Comparison of ENCODE assay signal across 19 mouse cellular contexts in the genomic region with DNA sequence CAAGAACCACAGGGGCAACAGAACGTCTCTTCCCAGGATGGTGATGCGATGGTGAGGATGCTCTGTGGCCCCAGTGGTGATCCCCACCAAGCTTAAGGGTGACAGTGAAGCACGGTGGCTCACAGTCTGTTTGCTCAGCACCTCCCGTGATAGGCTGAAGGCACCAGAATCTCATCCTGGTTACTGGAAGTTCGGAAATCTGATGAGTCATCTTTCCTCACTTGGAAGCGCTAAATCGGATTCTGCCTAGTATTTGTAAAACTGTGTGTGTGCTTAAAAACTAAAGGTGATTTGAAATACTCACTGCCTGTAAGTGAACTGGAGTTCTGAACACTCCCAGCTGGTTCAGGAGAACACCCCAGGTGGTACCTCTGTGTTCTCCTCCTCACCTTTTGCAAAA.
"Had no signal": no experiment of that assay in that cellular context is flagged by ENCODE, and none has a peak within 500 bp of the region (broad histone marks: within the 10 kb centered on the region; RNA-seq: fewer than 3 reads in every experiment).

No protein-coding gene starts in this region.

- H3K4me3 ChIP-seq: kidney, embryonic 15.5 days; left cerebral cortex, adult 2 months; liver, embryonic 13.5 days; midbrain, embryonic 13.5 days; neural tube, embryonic 12.5 days; neural tube, embryonic 15.5 days; stomach, embryonic 15.5 days had no signal

- H3K4me2 ChIP-seq: kidney, embryonic 15.5 days; liver, embryonic 13.5 days; lung, embryonic 14.5 days; midbrain, embryonic 13.5 days; neural tube, embryonic 12.5 days; neural tube, embryonic 15.5 days; stomach, embryonic 15.5 days had no signal

- ATAC-seq: intestine, postnatal 0 days; lung, postnatal 0 days; midbrain, embryonic 13.5 days had no signal

- H3K27me3 ChIP-seq: kidney, embryonic 15.5 days; midbrain, embryonic 13.5 days; neural tube, embryonic 12.5 days; neural tube, embryonic 15.5 days; stomach, embryonic 15.5 days had no signal

- H3K36me3 ChIP-seq: kidney, embryonic 15.5 days; liver, embryonic 13.5 days; midbrain, embryonic 13.5 days; neural tube, embryonic 12.5 days; neural tube, embryonic 15.5 days; stomach, embryonic 15.5 days had no signal

- H3K27ac ChIP-seq: kidney, embryonic 15.5 days; left cerebral cortex, adult 2 months; liver, embryonic 13.5 days; macrophage; midbrain, embryonic 13.5 days; neural tube, embryonic 12.5 days; neural tube, embryonic 15.5 days; stomach, embryonic 15.5 days had no signal

- H3K9ac ChIP-seq: kidney, embryonic 15.5 days; liver, embryonic 13.5 days; lung, embryonic 14.5 days; midbrain, embryonic 13.5 days; neural tube, embryonic 12.5 days; neural tube, embryonic 15.5 days; stomach, embryonic 15.5 days had no signal

- DNase-seq: kidney, adult 8-10 months; kidney, postnatal 10 days; kidney, postnatal 36 days; layer of hippocampus, postnatal 36 days; liver, embryonic 13.5 days; lung, embryonic 14.5 days; right cerebral cortex, adult 18-20 months; right cerebral cortex, postnatal 25 days; spleen, adult 18-20 months; thymus, postnatal 25 days had no signal

- H3K9me3 ChIP-seq: kidney, embryonic 15.5 days; liver, embryonic 13.5 days; midbrain, embryonic 13.5 days; neural tube, embryonic 12.5 days; neural tube, embryonic 15.5 days; stomach, embryonic 15.5 days had no signal
